Mouse (Mus musculus) cerebellum, adult 11 months (tissue): ENCODE results near the gene Gm42715.
"Not testable (repeated sequence)": the region's sequence is repeated elsewhere in the genome, so short reads cannot be mapped to it uniquely, and the experiment has no call there.

Experiments
- DNase-seq: peaks from one replicate; pipeline ENCODE4 v3.0.0; 2022

The Gm42715 gene

GRCm38 (mm10) chr7:127498407-127498806 lies 21.0 kb upstream of the Gm42715 start:
- DNase-seq = no peak

GRCm38 (mm10) chr7:127508291-127508690 lies 11.1 kb upstream of the Gm42715 start:
- DNase-seq = no peak

- DNase-seq = not testable (repeated sequence)
Measured at GRCm38 (mm10) chr7:127509830-127510229, 9.6 kb upstream of the Gm42715 start.

- no peak for DNase-seq
Measured at GRCm38 (mm10) chr7:127511241-127511640, 8.1 kb upstream of the Gm42715 start.

GRCm38 (mm10) chr7:127511808-127512230 lies 7.6 kb upstream of the Gm42715 start, which contains the start of gene Srcap:
Srcap (plus strand) TSS chr7:127511983.
- DNase-seq = peak; percentile 96

GRCm38 (mm10) chr7:127512231-127513015 lies 7.0 kb upstream of the Gm42715 start:
- DNase-seq = peak; percentile 89

GRCm38 (mm10) chr7:127513016-127513390 lies 6.4 kb upstream of the Gm42715 start:
- DNase-seq = peak; percentile 30

GRCm38 (mm10) chr7:127513781-127514180 lies 5.6 kb upstream of the Gm42715 start:
- no peak for DNase-seq

GRCm38 (mm10) chr7:127515846-127516245 lies 3.5 kb upstream of the Gm42715 start:
- DNase-seq = peak; percentile 20

GRCm38 (mm10) chr7:127516344-127516743 lies 3.0 kb upstream of the Gm42715 start:
- DNase-seq = no peak

GRCm38 (mm10) chr7:127541671-127542070 lies 22.3 kb downstream of the Gm42715 start:
- DNase-seq = no peak

GRCm38 (mm10) chr7:127549116-127549835 lies 29.9 kb downstream of the Gm42715 start:
- DNase-seq = peak; percentile 70

- no peak for DNase-seq
Measured at GRCm38 (mm10) chr7:127551558-127551957, 32.2 kb downstream of the Gm42715 start.

- DNase-seq = no peak
Measured at GRCm38 (mm10) chr7:127560580-127560979, 41.2 kb downstream of the Gm42715 start.

- DNase-seq = no peak
Measured at GRCm38 (mm10) chr7:127561340-127561858, 42.0 kb downstream of the Gm42715 start, which contains the start of gene Tmem265. Tmem265 (plus strand) TSS chr7:127561390.

- peak; percentile 92 for DNase-seq
Measured at GRCm38 (mm10) chr7:127564381-127565150, 45.2 kb downstream of the Gm42715 start.

- DNase-seq = peak; percentile 90
Measured at GRCm38 (mm10) chr7:127572895-127573471, 53.6 kb downstream of the Gm42715 start, which contains the start of gene Phkg2. Phkg2 (plus strand) TSS chr7:127573340.

- DNase-seq = no peak
Measured at GRCm38 (mm10) chr7:127573503-127574008, 54.2 kb downstream of the Gm42715 start.

- no peak for DNase-seq
Measured at GRCm38 (mm10) chr7:127574115-127574514, 54.7 kb downstream of the Gm42715 start.

GRCm38 (mm10) chr7:127583260-127583659 lies 63.9 kb downstream of the Gm42715 start:
- DNase-seq = no peak

GRCm38 (mm10) chr7:127585031-127585430 lies 65.6 kb downstream of the Gm42715 start:
- no peak for DNase-seq

- no peak for DNase-seq
Measured at GRCm38 (mm10) chr7:127586149-127586548, 66.8 kb downstream of the Gm42715 start.
